Mouse (Mus musculus): ENCODE data around the gene Suclg2. TPM values are rescaled to one million over a fixed set of nuclear protein-coding genes. Genes with fewer than 3 reads are reported as not detected.

Suclg2 gene
- polyA plus RNA-seq, 1 experiment from 2014 or later = 67.7 TPM

DNA sequence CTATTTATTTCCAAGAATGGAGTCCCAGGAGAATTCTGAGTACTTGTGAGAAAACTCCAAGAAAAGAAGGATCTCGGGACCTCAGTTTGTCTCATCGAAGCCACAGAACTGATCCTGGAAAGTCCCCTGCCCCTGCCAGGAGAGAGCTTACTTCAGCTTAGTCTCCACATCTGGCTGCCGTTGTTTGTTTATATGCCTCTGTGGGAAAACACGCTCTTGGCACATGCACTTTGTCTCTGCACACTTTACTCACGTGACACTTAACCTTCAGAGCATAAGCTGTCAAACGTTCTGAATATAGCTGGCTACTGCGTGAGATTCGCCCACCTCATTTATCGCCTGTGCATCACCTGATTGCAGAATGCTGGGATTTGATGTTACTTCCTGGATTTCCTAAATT lies 16.4 kb downstream of the Suclg2 start:
- Histone ChIP-seq H3K27ac (ENCODE audit: low read length) (no peak overlapping the region), H3K27me3 (ENCODE audit: control insufficient read depth, insufficient read depth, low read depth, low read length) (no peaks in the 10 kb centered on the region), H3K4me3 (ENCODE audit: low read length) (no peak overlapping the region), H3K4me1 (replicated peaks; ENCODE audit: control insufficient read depth, insufficient read depth, low read length) (peaks cover 17% of the 10 kb centered on the region), H3K36me3 (ENCODE audit: control insufficient read depth, insufficient read depth, low read length) (no peaks in the 10 kb centered on the region), H3K9ac (ENCODE audit: low read length) (no peak overlapping the region), H3K9me3 (ENCODE audit: control insufficient read depth, low read length) (no peaks in the 10 kb centered on the region), H3K4me2 (ENCODE audit: low read depth, low read length) (no peak overlapping the region)
- no peak for ATAC-seq (ENCODE audit: low read depth)
- WGBS = 32% methylated on average over 9 of the region's 9 CpGs

GRCm38 (mm10) chr6:95701786-95702185 lies 16.8 kb downstream of the Suclg2 start:
- H3K4me2 ChIP-seq (ENCODE audit: low read depth, low read length) = no peak overlapping the region
- peaks cover 17% of the 10 kb centered on the region for H3K4me1 ChIP-seq (replicated peaks; ENCODE audit: control insufficient read depth, insufficient read depth, low read length)
- no peaks in the 10 kb centered on the region for H3K36me3 ChIP-seq (ENCODE audit: control insufficient read depth, insufficient read depth, low read length)
- 0 out of 2 replicates have a peak, but pooled peaks have one; percentile 26 for ATAC-seq (ENCODE audit: low read depth)
- no peaks in the 10 kb centered on the region for H3K9me3 ChIP-seq (ENCODE audit: control insufficient read depth, low read length)
- H3K9ac ChIP-seq (ENCODE audit: low read length) = no peak overlapping the region
- H3K27ac ChIP-seq (ENCODE audit: low read length) = no peak overlapping the region
- H3K4me3 ChIP-seq (ENCODE audit: low read length) = no peak overlapping the region
- 41% methylated on average over 7 of the region's 7 CpGs for WGBS
- no peaks in the 10 kb centered on the region for H3K27me3 ChIP-seq (ENCODE audit: control insufficient read depth, insufficient read depth, low read depth, low read length)

GRCm38 (mm10) chr6:95700981-95701610 lies 17.5 kb downstream of the Suclg2 start:
- H3K4me1 ChIP-seq (replicated peaks; ENCODE audit: control insufficient read depth, insufficient read depth, low read length) = peaks cover 17% of the 10 kb centered on the region
- no peaks in the 10 kb centered on the region for H3K9me3 ChIP-seq (ENCODE audit: control insufficient read depth, low read length)
- no peak overlapping the region for H3K4me2 ChIP-seq (ENCODE audit: low read depth, low read length)
- H3K27ac ChIP-seq (ENCODE audit: low read length) = no peak overlapping the region; the same call in 1 of the 2 replicates
- no peak overlapping the region for H3K4me3 ChIP-seq (ENCODE audit: low read length)
- H3K27me3 ChIP-seq (ENCODE audit: control insufficient read depth, insufficient read depth, low read depth, low read length) = no peaks in the 10 kb centered on the region
- no peaks in the 10 kb centered on the region for H3K36me3 ChIP-seq (ENCODE audit: control insufficient read depth, insufficient read depth, low read length)
- ATAC-seq (ENCODE audit: low read depth) = no peak
- no peak overlapping the region for H3K9ac ChIP-seq (ENCODE audit: low read length)
- 82% methylated on average over 2 of the region's 2 CpGs for WGBS

DNA sequence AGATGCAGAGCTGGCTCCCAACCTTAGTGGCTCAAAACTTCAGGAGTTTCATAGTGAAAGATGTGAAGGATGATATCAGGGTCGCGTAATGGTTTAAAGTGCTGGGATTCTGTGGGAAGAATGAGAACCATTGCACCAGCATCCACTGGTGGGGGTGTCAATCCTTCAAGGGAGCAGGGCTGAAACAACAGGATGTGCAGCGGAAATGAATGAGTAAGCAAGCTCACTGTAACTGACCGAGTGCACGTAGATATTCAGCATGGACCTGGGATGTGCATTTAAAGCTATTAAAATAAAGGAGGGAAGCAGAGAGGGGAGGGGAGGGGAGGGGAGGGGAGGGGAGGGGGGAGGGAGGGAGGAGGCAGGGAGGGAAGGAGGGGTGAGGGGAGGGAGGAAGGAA lies 18.4 kb downstream of the Suclg2 start:
- 61% methylated on average over 5 of the region's 5 CpGs for WGBS
- H3K9ac ChIP-seq (ENCODE audit: low read length) = no peak overlapping the region
- H3K4me3 ChIP-seq (ENCODE audit: low read length) = no peak overlapping the region
- H3K9me3 ChIP-seq (ENCODE audit: control insufficient read depth, low read length) = no peaks in the 10 kb centered on the region
- H3K27me3 ChIP-seq (ENCODE audit: control insufficient read depth, insufficient read depth, low read depth, low read length) = no peaks in the 10 kb centered on the region
- H3K4me2 ChIP-seq (ENCODE audit: low read depth, low read length) = no peak overlapping the region
- H3K36me3 ChIP-seq (ENCODE audit: control insufficient read depth, insufficient read depth, low read length) = no peaks in the 10 kb centered on the region
- ATAC-seq (ENCODE audit: low read depth) = 0 out of 2 replicates have a peak, but pooled peaks have one; percentile 56
- peak overlapping the region; percentile 25; the same call in 1 of the 2 replicates for H3K27ac ChIP-seq (ENCODE audit: low read length)
- peaks cover 17% of the 10 kb centered on the region for H3K4me1 ChIP-seq (replicated peaks; ENCODE audit: control insufficient read depth, insufficient read depth, low read length)

GRCm38 (mm10) chr6:95699326-95699725 lies 19.3 kb downstream of the Suclg2 start:
- no peak overlapping the region for H3K4me3 ChIP-seq (ENCODE audit: low read length)
- H3K36me3 ChIP-seq (ENCODE audit: control insufficient read depth, insufficient read depth, low read length) = no peaks in the 10 kb centered on the region
- H3K4me1 ChIP-seq (replicated peaks; ENCODE audit: control insufficient read depth, insufficient read depth, low read length) = peaks cover 17% of the 10 kb centered on the region
- no peak overlapping the region for H3K27ac ChIP-seq (ENCODE audit: low read length)
- H3K4me2 ChIP-seq (ENCODE audit: low read depth, low read length) = no peak overlapping the region
- no peak overlapping the region for H3K9ac ChIP-seq (ENCODE audit: low read length)
- 77% methylated on average over 3 of the region's 3 CpGs for WGBS
- ATAC-seq (ENCODE audit: low read depth) = no peak
- no peaks in the 10 kb centered on the region for H3K27me3 ChIP-seq (ENCODE audit: control insufficient read depth, insufficient read depth, low read depth, low read length)
- H3K9me3 ChIP-seq (ENCODE audit: control insufficient read depth, low read length) = no peaks in the 10 kb centered on the region

- peak; percentile 33; the same call in 1 of the 2 replicates for ATAC-seq (ENCODE audit: low read depth)
- Histone ChIP-seq H3K27me3 (ENCODE audit: control insufficient read depth, insufficient read depth, low read depth, low read length) (no peaks in the 10 kb centered on the region), H3K27ac (ENCODE audit: low read length) (no peak overlapping the region), H3K36me3 (ENCODE audit: control insufficient read depth, insufficient read depth, low read length) (no peaks in the 10 kb centered on the region), H3K4me2 (ENCODE audit: low read depth, low read length) (no peak overlapping the region), H3K9me3 (ENCODE audit: control insufficient read depth, low read length) (no peaks in the 10 kb centered on the region), H3K4me1 (replicated peaks; ENCODE audit: control insufficient read depth, insufficient read depth, low read length) (peaks cover 17% of the 10 kb centered on the region), H3K4me3 (ENCODE audit: low read length) (no peak overlapping the region), H3K9ac (ENCODE audit: low read length) (no peak overlapping the region)
- 24% methylated on average over 6 of the region's 6 CpGs for WGBS
These were observed 20.0 kb downstream of the Suclg2 start for GRCm38 (mm10) chr6:95698536-95699162.

- H3K27me3 ChIP-seq (ENCODE audit: control insufficient read depth, insufficient read depth, low read depth, low read length) = no peaks in the 10 kb centered on the region
These were observed 23.7 kb downstream of the Suclg2 start for GRCm38 (mm10) chr6:95694910-95695309.

GRCm38 (mm10) chr6:95685242-95685641 lies 33.4 kb downstream of the Suclg2 start:
- Histone ChIP-seq H3K36me3 (ENCODE audit: control insufficient read depth, insufficient read depth, low read length) (no peaks in the 10 kb centered on the region), H3K4me2 (ENCODE audit: low read depth, low read length) (no peak overlapping the region), H3K4me3 (ENCODE audit: low read length) (no peak overlapping the region), H3K4me1 (replicated peaks; ENCODE audit: control insufficient read depth, insufficient read depth, low read length) (peaks cover 12% of the 10 kb centered on the region; the same call in 1 of the 2 replicates), H3K27ac (ENCODE audit: low read length) (no peak overlapping the region), H3K9ac (ENCODE audit: low read length) (no peak overlapping the region), H3K9me3 (ENCODE audit: control insufficient read depth, low read length) (no peaks in the 10 kb centered on the region), H3K27me3 (ENCODE audit: control insufficient read depth, insufficient read depth, low read depth, low read length) (no peaks in the 10 kb centered on the region)
- no peak for ATAC-seq (ENCODE audit: low read depth)
- WGBS = 46% methylated on average over 4 of the region's 4 CpGs

More at GRCm38 (mm10) chr6:95694910-95695309, 23.7 kb downstream of the Suclg2 start:
- 72% methylated on average over 4 of the region's 4 CpGs for WGBS
- Histone ChIP-seq H3K36me3 (ENCODE audit: control insufficient read depth, insufficient read depth, low read length) (no peaks in the 10 kb centered on the region), H3K4me1 (replicated peaks; ENCODE audit: control insufficient read depth, insufficient read depth, low read length) (peaks cover 9% of the 10 kb centered on the region), H3K4me3 (ENCODE audit: low read length) (no peak overlapping the region), H3K9ac (ENCODE audit: low read length) (no peak overlapping the region), H3K27ac (ENCODE audit: low read length) (no peak overlapping the region), H3K4me2 (ENCODE audit: low read depth, low read length) (no peak overlapping the region), H3K9me3 (ENCODE audit: control insufficient read depth, low read length) (no peaks in the 10 kb centered on the region)
- ATAC-seq (ENCODE audit: low read depth) = 0 out of 2 replicates have a peak, but pooled peaks have one; percentile 34

- no peaks in the 10 kb centered on the region for H3K9me3 ChIP-seq (ENCODE audit: control insufficient read depth, low read length)
- H3K9ac ChIP-seq (ENCODE audit: low read length) = no peak overlapping the region
- no peak overlapping the region for H3K4me3 ChIP-seq (ENCODE audit: low read length)
- peaks cover 16% of the 10 kb centered on the region for H3K4me1 ChIP-seq (replicated peaks; ENCODE audit: control insufficient read depth, insufficient read depth, low read length)
- no peaks in the 10 kb centered on the region for H3K27me3 ChIP-seq (ENCODE audit: control insufficient read depth, insufficient read depth, low read depth, low read length)
- 0 out of 2 replicates have a peak overlapping the region, but pooled peaks have one; percentile 7 for H3K27ac ChIP-seq (ENCODE audit: low read length)
- WGBS = 45% methylated on average over 3 of the region's 3 CpGs
- H3K4me2 ChIP-seq (ENCODE audit: low read depth, low read length) = no peak overlapping the region
- ATAC-seq (ENCODE audit: low read depth) = peak; percentile 53; the same call in 1 of the 2 replicates
- no peaks in the 10 kb centered on the region for H3K36me3 ChIP-seq (ENCODE audit: control insufficient read depth, insufficient read depth, low read length)
These were observed 38.9 kb downstream of the Suclg2 start for GRCm38 (mm10) chr6:95679718-95680117.
